Mouse (Mus musculus) left cerebral cortex, postnatal 14 days (tissue): ENCODE results near the gene Tm9sf3. TPM values are rescaled to one million over a fixed set of nuclear protein-coding genes. Genes with fewer than 3 reads are reported as not detected.

Experiments
- DNase-seq, 2 experiments: peaks; one replicate each; pipeline ENCODE4 v3.0.0; 2021 to 2022; ENCODE audit warnings: low spot score in 2 of 2, mixed read lengths in 1 of 2
- intact Hi-C: fragments of 180-260 bp; cut with DNase I; formaldehyde crosslinking; loops from one replicate; pipeline ENCODE4 v1.15.1; 2025
- total RNA-seq, 2 experiments: library from RNA; stranded (reverse); gene quantifications; 2 replicates each; pipeline ENCODE4 v1.2.3; 2021

Tm9sf3 gene
- total RNA-seq, 2 experiments from 2014 or later: 138 TPM

- intact Hi-C loops: no loop called here
- DNase-seq: no peak
Measured at GRCm38 (mm10) chr19:41193379-41193778, 70.4 kb downstream of the Tm9sf3 start.

- intact Hi-C loops: no loop called here
- no peak for DNase-seq
Measured at GRCm38 (mm10) chr19:41192953-41193352, 70.8 kb downstream of the Tm9sf3 start.

- DNase-seq: no peak
- intact Hi-C loops: no loop called here
Measured at GRCm38 (mm10) chr19:41191724-41192123, 72.1 kb downstream of the Tm9sf3 start.

DNA sequence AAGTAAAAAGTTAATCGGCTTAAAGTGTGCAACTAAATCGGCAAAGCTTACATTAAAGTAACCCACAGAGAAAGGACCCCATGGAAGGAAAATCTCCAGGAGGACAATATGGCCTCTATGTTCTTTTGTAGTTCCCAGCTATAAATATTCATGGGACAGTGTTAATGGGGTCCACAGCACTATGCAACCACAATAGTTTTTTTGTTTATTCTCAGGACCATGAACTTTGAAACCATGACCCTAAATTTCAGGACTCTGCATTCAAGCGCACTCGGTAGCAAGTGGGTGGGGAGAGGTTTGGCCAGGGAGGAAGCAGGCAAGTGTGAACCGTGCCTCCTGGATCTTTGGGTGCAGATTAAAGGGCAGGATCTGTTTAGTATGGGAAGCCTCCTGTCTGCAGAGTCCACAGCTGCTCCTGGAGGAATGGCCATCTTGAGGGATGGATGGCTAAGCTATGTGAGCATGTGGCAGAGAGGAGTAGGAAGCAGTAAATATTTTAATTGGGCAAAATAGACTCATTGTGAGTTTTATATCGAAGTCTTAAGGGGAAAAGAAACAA, 72.8 kb downstream of the Tm9sf3 start:
- intact Hi-C loops: no loop called here
- no peak for DNase-seq

GRCm38 (mm10) chr19:41177331-41177730, 86.5 kb downstream of the Tm9sf3 start:
- DNase-seq: no peak
- intact Hi-C loops: no loop called here

DNA sequence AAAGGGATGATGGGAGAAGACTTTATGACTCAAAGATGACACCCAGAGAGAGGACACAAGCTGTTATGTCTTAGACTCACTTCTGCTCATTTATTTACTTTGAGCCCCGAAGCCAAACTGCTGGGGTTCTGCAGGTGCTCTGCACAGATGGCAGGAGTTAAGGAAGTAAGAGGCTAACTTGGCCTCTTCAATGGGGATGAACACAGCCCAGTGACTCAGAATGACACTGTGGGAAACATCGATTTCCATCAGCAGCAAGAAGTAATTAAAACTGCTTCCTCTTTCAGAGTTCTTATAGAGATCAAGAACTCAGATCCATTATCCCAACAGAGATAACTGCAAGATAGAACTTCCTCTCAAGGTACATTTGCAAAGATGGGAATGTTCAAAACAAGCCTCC, 86.9 kb downstream of the Tm9sf3 start:
- intact Hi-C loops: no loop called here
- DNase-seq: no peak

DNA sequence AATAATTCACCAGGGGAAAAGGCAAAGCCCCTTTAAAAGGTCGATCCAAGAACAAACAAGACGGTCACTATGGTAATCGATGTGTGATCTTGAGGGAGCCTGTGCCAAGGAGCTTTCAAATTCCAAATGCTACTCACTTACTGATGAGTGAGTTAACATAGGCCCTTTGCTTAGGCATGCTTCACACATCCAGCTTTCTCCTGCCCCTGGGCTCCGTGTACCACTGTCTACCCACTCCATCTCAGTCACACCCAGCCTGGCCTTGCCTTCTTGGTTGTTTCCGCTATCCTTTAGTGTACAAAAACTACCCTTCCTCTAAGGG, 97.9 kb downstream of the Tm9sf3 start:
- intact Hi-C loops: no loop called here
- DNase-seq: no peak

DNA sequence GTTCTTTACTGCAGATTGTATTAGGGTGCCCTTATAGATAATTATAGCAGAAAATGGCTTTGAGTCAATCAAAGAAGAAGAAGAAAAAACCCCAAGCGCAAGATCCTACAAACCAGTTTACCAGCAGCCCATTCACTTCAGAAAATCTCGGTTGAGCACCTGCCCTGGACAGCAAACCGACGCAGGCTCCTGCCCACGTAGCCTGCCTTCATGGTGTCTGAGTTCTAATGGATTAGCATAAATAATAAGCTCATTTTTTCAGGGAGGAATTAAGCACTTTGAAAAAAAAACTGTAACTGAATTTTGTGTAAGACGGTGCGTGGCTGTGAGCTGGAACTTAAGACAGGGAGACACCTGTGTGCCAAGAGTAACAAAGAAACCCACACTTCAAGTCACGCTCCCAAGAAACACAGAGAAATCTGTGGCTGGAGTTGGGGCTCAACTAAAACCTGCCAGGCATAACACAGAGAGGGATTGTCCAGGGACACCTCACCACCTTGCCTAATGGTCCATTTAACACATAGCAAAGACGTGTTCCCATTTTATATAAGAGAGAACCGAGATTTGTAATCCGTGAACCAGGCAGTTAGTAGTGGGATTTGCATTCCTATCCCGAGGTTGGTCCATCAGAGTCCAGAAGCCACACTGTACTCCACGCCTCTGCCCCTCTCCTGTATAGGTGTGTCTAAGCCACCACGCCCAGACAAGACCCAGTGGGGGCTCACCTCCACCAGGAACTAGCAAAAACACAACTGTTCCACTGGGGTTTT, 98.5 kb downstream of the Tm9sf3 start:
- no peak for DNase-seq
- intact Hi-C loops: no loop called here

- no peak for DNase-seq
- intact Hi-C loops: no loop called here
Measured at GRCm38 (mm10) chr19:41164447-41165095, 99.2 kb downstream of the Tm9sf3 start.

Other genes starting within 250 kb of the Tm9sf3 start
- gene Dntt, start 234.7 kb downstream of the Tm9sf3 start, total RNA-seq: not detected
- 1 to 10 TPM; 3.7 to 5.1 TPM for gene Opalin, start 186.9 kb downstream of the Tm9sf3 start, total RNA-seq
- gene Tll2, start 57.2 kb downstream of the Tm9sf3 start, total RNA-seq: 1 to 10 TPM; 1.8 to 2.7 TPM
- gene Pik3ap1, start 121.1 kb upstream of the Tm9sf3 start, total RNA-seq: 1 to 10 TPM; 2.2 to 2.5 TPM
- gene Lcor, start 218.6 kb upstream of the Tm9sf3 start, total RNA-seq: 10 to 100 TPM; 15.0 to 16.4 TPM